18 mouse cellular contexts compared by ENCODE assay signal in genomic region chr1:119518060-119518459, GRCm38 (mm10). TPM values are rescaled to one million over a fixed set of nuclear protein-coding genes. Genes with fewer than 3 reads are reported as not detected.
DNase-seq lines count a peak whose midpoint lies in the region; ATAC-seq and TF ChIP-seq lines count a peak whose summit lies in the region.
"Had no signal": no experiment of that assay in that cellular context is flagged by ENCODE, and none has a peak within 500 bp of the region (broad histone marks: within the 10 kb centered on the region; RNA-seq: fewer than 3 reads in every experiment).

No protein-coding gene starts in this region.

- no peak for TF ChIP-seq CTCF in brain, embryonic 14.5 days (IDR thresholded peaks at IDR 0.05; ENCODE audit: borderline replicate concordance, extremely low read depth, insufficient read depth, insufficient read length)

- TF ChIP-seq POLR2A in brain, embryonic 14.5 days (IDR thresholded peaks at IDR 0.05; ENCODE audit: borderline replicate concordance, extremely low read depth, insufficient read depth, insufficient read length, poor library complexity, severe bottlenecking): no peak

- 0 out of 2 replicates have a peak, but pooled peaks cover 4% of the 10 kb centered on the region for H3K9me3 ChIP-seq in heart, embryonic 16.5 days (replicated peaks; ENCODE audit: control insufficient read depth, low read length)
- no peaks in the 10 kb centered on the region for H3K9me3 ChIP-seq in kidney, embryonic 15.5 days (replicated peaks)
- peaks cover 34% of the 10 kb centered on the region for H3K9me3 ChIP-seq in megakaryocyte, embryonic 14.5 days
- H3K9me3 ChIP-seq: forebrain, embryonic 12.5 days; heart, embryonic 12.5 days; limb, embryonic 10.5 days; neural tube, embryonic 13.5 days had no signal

- no peak for DNase-seq in heart, adult 18-20 months
- DNase-seq in kidney, postnatal 14 days: peak; percentile 50
- peak; percentile 15 for DNase-seq in brain, embryonic 14.5 days (ENCODE audit: low read depth)
- DNase-seq in cerebellum, postnatal 36 days: no peak
- DNase-seq: adrenal gland, postnatal 25 days; cerebellum, adult 18-20 months; gastrocnemius, adult 2 months; kidney, adult 8-10 months; liver, postnatal 0 days had no signal

- H3K36me3 ChIP-seq in heart, embryonic 16.5 days (ENCODE audit: control insufficient read depth, insufficient read depth): no peaks in the 10 kb centered on the region
- H3K36me3 ChIP-seq in kidney, embryonic 15.5 days: no peaks in the 10 kb centered on the region
- H3K36me3 ChIP-seq in megakaryocyte, embryonic 14.5 days (replicated peaks; ENCODE audit: low read length): peaks cover 6% of the 10 kb centered on the region
- H3K36me3 ChIP-seq: forebrain, embryonic 12.5 days; heart, embryonic 12.5 days; limb, embryonic 10.5 days; neural tube, embryonic 13.5 days had no signal

- no peak overlapping the region for H3K4me3 ChIP-seq in heart, embryonic 16.5 days (ENCODE audit: low read length)
- no peak overlapping the region for H3K4me3 ChIP-seq in kidney, embryonic 15.5 days (replicated peaks)
- peak overlapping the region; percentile 21 for H3K4me3 ChIP-seq in megakaryocyte, embryonic 14.5 days (replicated peaks)
- H3K4me3 ChIP-seq: forebrain, embryonic 12.5 days; gastrocnemius, adult 2 months; heart, embryonic 12.5 days; left cerebral cortex, adult 2 months; limb, embryonic 10.5 days; neural tube, embryonic 13.5 days had no signal

- H3K4me1 ChIP-seq in heart, embryonic 16.5 days (ENCODE audit: control insufficient read depth, insufficient read depth, low read length): peaks cover 6% of the 10 kb centered on the region
- H3K4me1 ChIP-seq in kidney, embryonic 15.5 days: 0 out of 2 replicates have a peak, but pooled peaks cover 4% of the 10 kb centered on the region
- H3K4me1 ChIP-seq in megakaryocyte, embryonic 14.5 days: peaks cover 21% of the 10 kb centered on the region
- H3K4me1 ChIP-seq: forebrain, embryonic 12.5 days; limb, embryonic 10.5 days had no signal

- no peak overlapping the region for H3K4me2 ChIP-seq in heart, embryonic 16.5 days (ENCODE audit: low read depth, low read length)
- no peak overlapping the region for H3K4me2 ChIP-seq in kidney, embryonic 15.5 days
- H3K4me2 ChIP-seq: forebrain, embryonic 12.5 days; heart, embryonic 12.5 days; neural tube, embryonic 13.5 days had no signal

- 53% methylated on average over 7 of the region's 7 CpGs for WGBS in heart, embryonic 16.5 days
- WGBS in kidney, embryonic 15.5 days: 77% methylated on average over 7 of the region's 7 CpGs

- H3K27ac ChIP-seq in heart, embryonic 16.5 days (ENCODE audit: low read length): peak overlapping the region; percentile 32; the same call in 1 of the 2 replicates
- no peak overlapping the region for H3K27ac ChIP-seq in kidney, embryonic 15.5 days
- H3K27ac ChIP-seq: forebrain, embryonic 12.5 days; gastrocnemius, adult 2 months; left cerebral cortex, adult 2 months; limb, embryonic 10.5 days; neural tube, embryonic 13.5 days had no signal

- no peaks in the 10 kb centered on the region for H3K27me3 ChIP-seq in heart, embryonic 16.5 days (ENCODE audit: control insufficient read depth, insufficient read depth, low read length)
- no peaks in the 10 kb centered on the region for H3K27me3 ChIP-seq in kidney, embryonic 15.5 days
- H3K27me3 ChIP-seq in megakaryocyte, embryonic 14.5 days (replicated peaks): peaks cover 39% of the 10 kb centered on the region
- H3K27me3 ChIP-seq: forebrain, embryonic 12.5 days; heart, embryonic 12.5 days; neural tube, embryonic 13.5 days had no signal

- ATAC-seq in heart, embryonic 16.5 days (replicated peaks; ENCODE audit: extremely low read depth, insufficient read depth, low FRiP score): no peak
- ATAC-seq in kidney, embryonic 15.5 days (replicated peaks; ENCODE audit: low FRiP score): no peak
- no peak for ATAC-seq in megakaryocyte, adult 5-6 weeks (ENCODE audit: poor library complexity, severe bottlenecking)
- ATAC-seq: liver, postnatal 0 days had no signal

- H3K9ac ChIP-seq in heart, embryonic 16.5 days (ENCODE audit: low read length): no peak overlapping the region
- no peak overlapping the region for H3K9ac ChIP-seq in kidney, embryonic 15.5 days
- H3K9ac ChIP-seq: forebrain, embryonic 12.5 days; heart, embryonic 12.5 days; liver, postnatal 0 days; neural tube, embryonic 13.5 days had no signal

RNA-seq across cellular contexts. Expression of gene Tmem185b, which starts 7.9 kb away (rescaled TPM):
- 24.7 and 25.8 TPM in 2 replicates for polyA plus RNA-seq in heart, embryonic 16.5 days (2015; fragmentation: Nextera tagmentation; extraction: Ambion mirVana)
- total RNA-seq in heart, adult 18-20 months (2021): 10 to 100 TPM; 13.5 to 15.6 TPM
- 29.8 and 31.4 TPM in 2 replicates for polyA plus RNA-seq in kidney, embryonic 15.5 days (2015; fragmentation: Nextera tagmentation; extraction: Ambion mirVana)
- polyA plus RNA-seq in megakaryocyte, embryonic 14.5 days (2012; ENCODE audit: insufficient read depth, low replicate concordance): 16.4 and 19.8 TPM in 2 replicates
- 24.9 and 25.0 TPM in 2 replicates for total RNA-seq in megakaryocyte, adult 5-6 weeks (2015)
- 14.6 and 19.3 TPM in 2 replicates for total RNA-seq in megakaryocyte, adult 5-6 weeks (2017)
- polyA plus RNA-seq in brain, embryonic 14.5 days (2012; rRNA removed): 15.6 and 21.2 TPM in 2 replicates

RNA-seq across cellular contexts. Expression of gene Ralb, which starts 13.5 kb away (rescaled TPM):
- polyA plus RNA-seq in heart, embryonic 16.5 days (2015; fragmentation: Nextera tagmentation; extraction: Ambion mirVana): 130 and 140 TPM in 2 replicates
- 10 to 100 TPM; 25.0 to 27.9 TPM for total RNA-seq in heart, adult 18-20 months (2021)
- 151 and 155 TPM in 2 replicates for polyA plus RNA-seq in kidney, embryonic 15.5 days (2015; fragmentation: Nextera tagmentation; extraction: Ambion mirVana)
- 14.6 and 45.9 TPM in 2 replicates for polyA plus RNA-seq in megakaryocyte, embryonic 14.5 days (2012; ENCODE audit: insufficient read depth, low replicate concordance)
- total RNA-seq in megakaryocyte, adult 5-6 weeks (2015): 33.8 and 33.9 TPM in 2 replicates
- total RNA-seq in megakaryocyte, adult 5-6 weeks (2017): 67.8 and 72.4 TPM in 2 replicates
- polyA plus RNA-seq in brain, embryonic 14.5 days (2012; rRNA removed): 20.6 and 31.1 TPM in 2 replicates

Comparison
In these comparisons a context has a peak if more than half of its experiments do, and no peak if none do; other contexts are left out.
1. DNase-seq: peak in kidney, postnatal 14 days (single experiment) and brain, embryonic 14.5 days (single experiment); none in heart, adult 18-20 months (0 of 2) and cerebellum, postnatal 36 days (0 of 2).